Mouse (Mus musculus) adrenal gland, postnatal 0 days (tissue): Measurements from ENCODE around the gene Fibin. TPM values are rescaled to one million over a fixed set of nuclear protein-coding genes. Genes with fewer than 3 reads are reported as not detected.

Experiments
- polyA plus RNA-seq: library from polyadenylated mRNA; unstranded; fragments of >200 nt; fragmentation: Nextera tagmentation; extraction: Ambion mirVana; gene quantifications from 2 replicates; pipeline ENCODE4 v1.2.1, GENCODE M21; 2015

Fibin gene
- 22.5 and 42.4 TPM in 2 replicates for polyA plus RNA-seq

DNA sequence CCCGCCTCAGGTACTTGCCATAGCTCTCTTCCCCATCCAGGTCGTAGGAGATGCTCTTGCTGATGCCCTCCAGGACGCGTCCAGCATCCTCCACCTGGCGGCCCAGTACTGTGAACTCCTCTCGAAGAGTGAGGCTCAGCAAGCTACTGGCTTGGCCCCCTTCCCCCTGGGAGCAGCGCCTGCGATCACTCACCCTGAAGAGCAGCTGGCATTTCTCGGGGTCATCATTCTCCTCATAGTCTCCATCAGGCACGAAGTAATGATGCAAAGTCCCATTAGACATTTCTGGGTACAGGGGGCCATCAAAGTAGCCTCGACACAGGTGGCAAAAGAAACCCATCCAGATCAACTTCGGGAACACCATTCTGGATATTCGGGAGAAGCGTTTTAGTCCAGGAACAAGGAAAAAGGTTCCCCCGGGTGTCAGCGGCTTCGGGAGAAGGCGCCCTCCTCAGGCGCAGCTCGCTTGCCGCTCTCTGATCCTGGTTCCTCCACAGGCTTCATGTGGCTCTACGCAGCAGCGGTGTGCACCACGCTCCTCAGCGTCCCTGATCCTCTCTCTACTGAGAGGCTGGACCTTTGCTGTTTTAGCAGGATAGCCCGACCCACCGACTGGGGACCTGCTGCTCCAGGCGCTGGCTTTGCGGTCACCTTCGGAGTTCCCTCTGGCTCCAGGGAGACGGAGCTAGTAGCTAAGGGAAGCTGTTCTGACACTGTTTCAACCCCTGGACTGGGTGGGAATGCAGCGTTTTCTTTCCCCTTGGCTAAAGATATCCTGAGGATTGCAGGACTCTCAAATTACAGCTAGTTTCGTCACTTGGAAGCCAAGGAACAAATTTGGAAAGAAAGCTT lies at the start of gene Fibin:
Gene Fibin, minus strand, starts transcription at position 752 of the 852 bp plus-strand sequence.

GRCm38 (mm10) chr2:110314509-110315155 lies 48.4 kb downstream of the Fibin start, which contains the start of gene Bbox1:
Bbox1 (minus strand) TSS chr2:110314560.

Other genes with a start within 250 kb of the Fibin start
- 0.55 and 0.57 TPM in 2 replicates for gene Bbox1, start 48.6 kb downstream of the Fibin start, polyA plus RNA-seq
- gene Slc5a12, start 234.1 kb upstream of the Fibin start, polyA plus RNA-seq = 0.11 TPM in 1 of 2 replicates, not detected in the other